ENCODE assay signal across 24 mouse cellular contexts in the genomic region with DNA sequence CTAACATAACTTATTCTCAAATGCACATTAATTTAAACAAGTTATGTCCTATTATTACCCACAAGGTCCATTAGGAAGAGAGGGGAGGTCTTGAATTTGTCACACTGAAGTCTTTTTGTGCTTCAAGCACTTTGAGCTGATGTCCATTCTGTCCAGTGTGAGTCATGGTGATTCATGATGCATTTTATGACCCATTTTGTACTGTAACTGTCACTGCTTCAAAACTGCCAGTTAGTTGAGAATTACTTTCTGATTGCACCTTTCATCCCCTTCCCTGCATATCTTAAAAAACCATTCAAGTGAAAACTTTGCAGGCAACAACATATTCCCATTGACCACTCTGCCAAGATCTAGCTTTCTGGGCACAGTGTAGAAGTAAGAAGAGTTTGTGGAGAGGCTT. TPM values are rescaled to one million over a fixed set of nuclear protein-coding genes. Genes with fewer than 3 reads are reported as not detected.
DNase-seq lines count a peak whose midpoint lies in the region; ATAC-seq lines count a peak whose summit lies in the region.
"Had no signal": no experiment of that assay in that cellular context is flagged by ENCODE, and none has a peak within 500 bp of the region (broad histone marks: within the 10 kb centered on the region; RNA-seq: fewer than 3 reads in every experiment).

No protein-coding gene starts in this region.

- no peaks in the 10 kb centered on the region for H3K9me3 ChIP-seq in midbrain, embryonic 13.5 days
- H3K9me3 ChIP-seq: embryonic facial prominence, embryonic 10.5 days; embryonic facial prominence, embryonic 12.5 days; forebrain, embryonic 13.5 days; forebrain, embryonic 15.5 days; G1E had no signal

- H3K4me1 ChIP-seq in midbrain, embryonic 13.5 days (replicated peaks), result no peaks in the 10 kb centered on the region
- H3K4me1 ChIP-seq: embryonic facial prominence, embryonic 10.5 days; embryonic facial prominence, embryonic 12.5 days; forebrain, embryonic 13.5 days; forebrain, embryonic 15.5 days had no signal

- H3K9ac ChIP-seq in midbrain, embryonic 13.5 days (replicated peaks), result no peak overlapping the region
- H3K9ac ChIP-seq: embryonic facial prominence, embryonic 12.5 days; forebrain, embryonic 13.5 days; forebrain, embryonic 15.5 days; forebrain, postnatal 0 days had no signal

- ATAC-seq in midbrain, embryonic 13.5 days, result no peak
- ATAC-seq: activated CD4-positive, CD25-positive, alpha-beta regulatory T cell, adult 4 months; CD4-positive, CD25-positive, alpha-beta regulatory T cell, adult 4 months; forebrain, embryonic 13.5 days; forebrain, embryonic 15.5 days; forebrain, postnatal 0 days had no signal

- H3K4me3 ChIP-seq in midbrain, embryonic 13.5 days (replicated peaks), result no peak overlapping the region
- H3K4me3 ChIP-seq: embryonic facial prominence, embryonic 10.5 days; embryonic facial prominence, embryonic 12.5 days; forebrain, embryonic 13.5 days; forebrain, embryonic 15.5 days had no signal

- no peak overlapping the region for H3K4me2 ChIP-seq in midbrain, embryonic 13.5 days (replicated peaks)
- H3K4me2 ChIP-seq: embryonic facial prominence, embryonic 12.5 days; forebrain, embryonic 13.5 days; forebrain, embryonic 15.5 days had no signal

- intact Hi-C loops in heart, postnatal 36 days (cut with DNase I), result no loop called here

- H3K27me3 ChIP-seq in midbrain, embryonic 13.5 days, result no peaks in the 10 kb centered on the region
- H3K27me3 ChIP-seq: CH12.LX; embryonic facial prominence, embryonic 12.5 days; forebrain, embryonic 13.5 days; forebrain, embryonic 15.5 days had no signal

- no peak overlapping the region for H3K27ac ChIP-seq in midbrain, embryonic 13.5 days
- H3K27ac ChIP-seq: embryonic facial prominence, embryonic 10.5 days; embryonic facial prominence, embryonic 12.5 days; forebrain, embryonic 13.5 days; forebrain, embryonic 15.5 days had no signal

- no peaks in the 10 kb centered on the region for H3K36me3 ChIP-seq in midbrain, embryonic 13.5 days
- H3K36me3 ChIP-seq: embryonic facial prominence, embryonic 10.5 days; embryonic facial prominence, embryonic 12.5 days; forebrain, embryonic 15.5 days; G1E had no signal

- DNase-seq in 3134 (ENCODE audit: extremely low read depth, insufficient read length, low spot score) (peak; percentile 50), 416B (ENCODE audit: low read depth) (peak; percentile 53), MN1 (ENCODE audit: low spot score) (peak; percentile 40), NIH3T3 (ENCODE audit: low read depth) (peak; percentile 9)
- DNase-seq in cerebellum, adult 18-20 months, result no peak
- no peak for DNase-seq in heart, postnatal 36 days
- DNase-seq in cerebellum, adult 9-10 months, result no peak
- DNase-seq: adrenal gland, adult 8-10 months; adrenal gland, postnatal 14 days; adrenal gland, postnatal 36 days; cerebellum, adult 11-12 months; cerebellum, adult 8-10 months; cerebellum, postnatal 10 days; cerebellum, postnatal 25 days; forebrain, postnatal 0 days had no signal

RNA-seq across cellular contexts. Expression of a gene that starts 11.6 kb away (rescaled TPM):
- total RNA-seq in heart, postnatal 36 days (2021), result 1 to 10 TPM; 1.8 to 2.1 TPM
- 0.36 and 0.44 TPM in 2 replicates for polyA plus RNA-seq in midbrain, embryonic 13.5 days (2015; fragmentation: Nextera tagmentation; extraction: Ambion mirVana)
- total RNA-seq: CH12.LX had no signal
- polyA plus RNA-seq: activated CD4-positive, CD25-positive, alpha-beta regulatory T cell, adult 4 months; G1E had no signal

Comparison
In these comparisons a context has a peak if more than half of its experiments do, and no peak if none do; other contexts are left out.
1. DNase-seq: peak in 3134 (single experiment), 416B (single experiment), MN1 (single experiment) and NIH3T3 (single experiment); none in cerebellum, adult 18-20 months (0 of 2), heart, postnatal 36 days (0 of 2) and cerebellum, adult 9-10 months (single experiment).